Mouse (Mus musculus) spleen, adult 2 months (tissue): Measurements from ENCODE around the gene Tnfrsf22.
"Not testable (repeated sequence)": the region's sequence is repeated elsewhere in the genome, so short reads cannot be mapped to it uniquely, and the experiment has no call there.

Experiments used
- CTCF ChIP-seq: fragments of 200-500 bp; IDR thresholded peaks from 2 replicates; pipeline ENCODE4 v1.5.1; 2011; ENCODE audit warnings: mild to moderate bottlenecking, inconsistent platforms; ENCODE audit not compliant: insufficient read depth, insufficient read length, insufficient replicate concordance; ENCODE audit errors: extremely low read depth
- POLR2A ChIP-seq: fragments of 200-500 bp; IDR thresholded peaks from 2 replicates; pipeline ENCODE4 v1.6.1; 2011; ENCODE audit warnings: low read depth, low read length, inconsistent platforms

- not testable (repeated sequence) for TF ChIP-seq POLR2A, CTCF
Measured at GRCm38 (mm10) chr7:143680836-143681235, 31.4 kb upstream of the Tnfrsf22 start.
